Comparison of ENCODE assay signal across 16 mouse cellular contexts in the genomic region with DNA sequence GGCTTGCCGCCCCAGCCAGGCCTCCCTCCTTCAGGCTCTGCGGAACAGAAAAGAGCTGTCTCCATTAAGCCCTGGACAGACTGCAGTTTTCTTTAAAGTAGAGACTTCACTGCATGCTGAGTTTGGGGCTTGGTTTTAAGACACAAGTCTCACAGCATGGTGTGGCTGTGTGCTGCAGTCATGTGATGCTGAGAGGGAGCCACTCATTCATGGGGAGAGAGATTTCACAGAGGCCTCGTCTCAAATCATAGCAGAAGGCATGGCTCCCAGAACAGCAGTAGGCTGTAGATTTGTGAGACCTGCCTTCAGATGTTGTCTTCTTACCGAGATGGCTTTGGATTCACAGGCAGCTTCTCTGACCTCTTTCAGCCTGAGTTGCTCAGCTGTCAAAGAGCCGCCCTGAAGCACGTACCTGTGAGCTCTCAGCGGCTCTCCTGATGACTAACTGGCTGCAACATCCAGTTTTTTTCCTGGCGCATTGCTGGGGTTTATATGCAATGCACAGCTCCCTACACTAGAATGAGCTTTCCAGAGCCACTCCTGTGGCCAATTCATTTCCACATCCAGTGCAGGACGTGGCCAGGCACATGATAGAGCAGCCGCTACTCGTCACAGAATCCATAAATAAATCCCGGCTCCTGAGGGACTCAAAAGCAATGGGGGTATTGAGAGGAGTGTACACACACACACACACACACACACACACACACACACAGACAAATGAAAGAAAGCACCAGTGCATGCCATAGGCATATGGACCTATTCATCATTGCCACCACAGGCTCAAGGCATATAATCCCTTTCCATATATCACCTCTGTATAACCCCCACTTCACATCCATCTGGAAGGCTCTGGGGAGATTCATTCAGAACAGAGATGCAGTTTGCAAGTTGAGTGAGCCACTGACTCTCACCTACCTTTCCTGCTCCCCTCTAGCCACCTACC. TPM values are rescaled to one million over a fixed set of nuclear protein-coding genes. Genes with fewer than 3 reads are reported as not detected.
DNase-seq lines count a peak whose midpoint lies in the region; ATAC-seq lines count a peak whose summit lies in the region.
"Had no signal": no experiment of that assay in that cellular context is flagged by ENCODE, and none has a peak within 500 bp of the region (broad histone marks: within the 10 kb centered on the region; RNA-seq: fewer than 3 reads in every experiment).

No protein-coding gene starts in this region.

- H3K27me3 ChIP-seq in embryonic facial prominence, embryonic 14.5 days (replicated peaks; ENCODE audit: control insufficient read depth, insufficient read depth, low read length) = 0 out of 2 replicates have a peak, but pooled peaks cover 4% of the 10 kb centered on the region
- H3K27me3 ChIP-seq in hindbrain, embryonic 14.5 days (ENCODE audit: control insufficient read depth, insufficient read depth, low read length) = no peaks in the 10 kb centered on the region
- H3K27me3 ChIP-seq in neural tube, embryonic 13.5 days = no peaks in the 10 kb centered on the region
- peaks cover 32% of the 10 kb centered on the region for H3K27me3 ChIP-seq in heart, embryonic 12.5 days (replicated peaks)

- no peak overlapping the region; the same call in 1 of the 2 replicates for H3K27ac ChIP-seq in embryonic facial prominence, embryonic 14.5 days (replicated peaks; ENCODE audit: low read depth, low read length)
- H3K27ac ChIP-seq in hindbrain, embryonic 14.5 days = peak overlapping the region; percentile 73
- peak overlapping the region; percentile 81 for H3K27ac ChIP-seq in neural tube, embryonic 13.5 days (replicated peaks)
- no peak overlapping the region for H3K27ac ChIP-seq in heart, embryonic 12.5 days (ENCODE audit: poor library complexity, severe bottlenecking)

- H3K4me1 ChIP-seq in embryonic facial prominence, embryonic 14.5 days (ENCODE audit: control insufficient read depth, insufficient read depth, low read length) = peaks cover 10% of the 10 kb centered on the region; the same call in 1 of the 2 replicates
- H3K4me1 ChIP-seq in hindbrain, embryonic 14.5 days (replicated peaks; ENCODE audit: control insufficient read depth, insufficient read depth, low read length) = peaks cover 48% of the 10 kb centered on the region
- peaks cover 62% of the 10 kb centered on the region for H3K4me1 ChIP-seq in neural tube, embryonic 13.5 days (replicated peaks)
- H3K4me1 ChIP-seq in heart, embryonic 12.5 days (replicated peaks) = no peaks in the 10 kb centered on the region

- no peak overlapping the region for H3K9ac ChIP-seq in embryonic facial prominence, embryonic 14.5 days (ENCODE audit: low read depth, low read length)
- H3K9ac ChIP-seq in hindbrain, embryonic 14.5 days = no peak overlapping the region
- H3K9ac ChIP-seq in neural tube, embryonic 13.5 days = peak overlapping the region; percentile 34; the same call in 1 of the 2 replicates
- no peak overlapping the region for H3K9ac ChIP-seq in heart, embryonic 12.5 days

- no peaks in the 10 kb centered on the region for H3K36me3 ChIP-seq in embryonic facial prominence, embryonic 14.5 days (ENCODE audit: control insufficient read depth, insufficient read depth, low read length)
- no peaks in the 10 kb centered on the region for H3K36me3 ChIP-seq in hindbrain, embryonic 14.5 days (replicated peaks; ENCODE audit: control insufficient read depth, insufficient read depth)
- 0 out of 2 replicates have a peak, but pooled peaks cover 3% of the 10 kb centered on the region for H3K36me3 ChIP-seq in neural tube, embryonic 13.5 days
- H3K36me3 ChIP-seq in heart, embryonic 12.5 days = no peaks in the 10 kb centered on the region

- 0 out of 2 replicates have a peak, but pooled peaks have one; percentile 38 for ATAC-seq in embryonic facial prominence, embryonic 14.5 days (ENCODE audit: low read depth)
- ATAC-seq in hindbrain, embryonic 14.5 days (ENCODE audit: low FRiP score) = peak; percentile 58
- peak; percentile 52 for ATAC-seq in neural tube, embryonic 13.5 days (ENCODE audit: low read depth)
- no peak for ATAC-seq in heart, embryonic 12.5 days (ENCODE audit: insufficient number of reproducible peaks, low FRiP score)
- ATAC-seq: lung, postnatal 0 days had no signal

- WGBS in embryonic facial prominence, embryonic 14.5 days = 40% methylated on average over 12 of the region's 12 CpGs
- 37% methylated on average over 12 of the region's 12 CpGs for WGBS in hindbrain, embryonic 14.5 days
- WGBS in neural tube, embryonic 13.5 days = 36% methylated on average over 12 of the region's 12 CpGs
- WGBS in heart, embryonic 12.5 days = 72% methylated on average over 12 of the region's 12 CpGs

- H3K9me3 ChIP-seq in embryonic facial prominence, embryonic 14.5 days (ENCODE audit: control insufficient read depth, low read length) = no peaks in the 10 kb centered on the region
- no peaks in the 10 kb centered on the region for H3K9me3 ChIP-seq in hindbrain, embryonic 14.5 days (ENCODE audit: control insufficient read depth, low read length)
- no peaks in the 10 kb centered on the region for H3K9me3 ChIP-seq in neural tube, embryonic 13.5 days
- H3K9me3 ChIP-seq in heart, embryonic 12.5 days (replicated peaks) = no peaks in the 10 kb centered on the region

- peak; percentile 19 to 33 for DNase-seq in layer of hippocampus, postnatal 10 days (ENCODE audit: low spot score in 2 of 2)
- no peak for DNase-seq in layer of hippocampus, adult 9-11 months
- DNase-seq in embryonic facial prominence, embryonic 14.5 days (ENCODE audit: low spot score) = no peak
- DNase-seq in hindbrain, embryonic 14.5 days (ENCODE audit: low spot score) = no peak
- no peak for DNase-seq in lung, adult 18-20 months
- DNase-seq: gastrocnemius, postnatal 25 days; kidney, adult 11 months; thymus, postnatal 14 days had no signal

- no peak overlapping the region for H3K4me2 ChIP-seq in embryonic facial prominence, embryonic 14.5 days (ENCODE audit: low read depth, low read length)
- no peak overlapping the region for H3K4me2 ChIP-seq in hindbrain, embryonic 14.5 days (replicated peaks)
- H3K4me2 ChIP-seq in neural tube, embryonic 13.5 days = no peak overlapping the region
- H3K4me2 ChIP-seq in heart, embryonic 12.5 days = no peak overlapping the region

- H3K4me3 ChIP-seq in embryonic facial prominence, embryonic 14.5 days (ENCODE audit: low read depth, low read length) = no peak overlapping the region
- H3K4me3 ChIP-seq in hindbrain, embryonic 14.5 days (replicated peaks; ENCODE audit: low read length) = no peak overlapping the region
- no peak overlapping the region for H3K4me3 ChIP-seq in neural tube, embryonic 13.5 days
- H3K4me3 ChIP-seq in heart, embryonic 12.5 days = no peak overlapping the region
- H3K4me3 ChIP-seq: erythroblast, embryonic 14.5 days had no signal

RNA-seq across cellular contexts. Expression of a gene that starts 18.7 kb away (rescaled TPM):
- total RNA-seq in layer of hippocampus, postnatal 10 days (2021) = 10 to 100 TPM; 81.2 to 83.8 TPM
- 0.39 and 0.51 TPM in 2 replicates for polyA plus RNA-seq in embryonic facial prominence, embryonic 14.5 days (2014; fragmentation: Nextera tagmentation; extraction: Ambion mirVana)
- 17.3 and 19.7 TPM in 2 replicates for polyA plus RNA-seq in hindbrain, embryonic 14.5 days (2014; fragmentation: Nextera tagmentation; extraction: Ambion mirVana)
- polyA plus RNA-seq in neural tube, embryonic 13.5 days (2015; fragmentation: Nextera tagmentation; extraction: Ambion mirVana) = 13.6 and 14.0 TPM in 2 replicates
- polyA plus RNA-seq in heart, embryonic 12.5 days (2016; fragmentation: Nextera tagmentation; extraction: Ambion mirVana) = not detected in 2 replicates
- total RNA-seq: common myeloid progenitor, adult 5-6 weeks; liver, adult 2 months; monocyte, adult 5-6 weeks had no signal
- polyA plus RNA-seq: erythroblast, embryonic 14.5 days; heart, embryonic 16.5 days; liver, adult 2 months; lung, postnatal 0 days had no signal

Comparison
In these comparisons a context has a peak if more than half of its experiments do, and no peak if none do; other contexts are left out.
1. DNase-seq: peak in layer of hippocampus, postnatal 10 days (2 of 2); none in layer of hippocampus, adult 9-11 months (single experiment), embryonic facial prominence, embryonic 14.5 days (single experiment), hindbrain, embryonic 14.5 days (single experiment) and lung, adult 18-20 months (0 of 2).
2. H3K27ac ChIP-seq: peak in hindbrain, embryonic 14.5 days (single experiment) and neural tube, embryonic 13.5 days (single experiment); none in embryonic facial prominence, embryonic 14.5 days (single experiment) and heart, embryonic 12.5 days (single experiment).